Mouse (Mus musculus): ENCODE measurements around the gene Rmnd1. TPM values are rescaled to one million over a fixed set of nuclear protein-coding genes. Genes with fewer than 3 reads are reported as not detected.

Gene Rmnd1
- total RNA-seq, 2 experiments from 2014 or later = 27.6 to 28.1 TPM

GRCm38 (mm10) chr10:4357435-4357834 is 74.8 kb downstream of the Rmnd1 start:
- intact Hi-C loops (cut with DNase I; ENCODE audit: low total_unique reads) = no loop called here
- DNase-seq = no peak

- no peak for DNase-seq
- intact Hi-C loops (cut with DNase I; ENCODE audit: low total_unique reads) = no loop called here
These were observed 75.5 kb downstream of the Rmnd1 start for GRCm38 (mm10) chr10:4356640-4357039.

GRCm38 (mm10) chr10:4355882-4356451 is 76.2 kb downstream of the Rmnd1 start:
- DNase-seq = no peak
- intact Hi-C loops (cut with DNase I; ENCODE audit: low total_unique reads) = no loop called here

GRCm38 (mm10) chr10:4354371-4355260 is 77.6 kb downstream of the Rmnd1 start:
- intact Hi-C loops (cut with DNase I; ENCODE audit: low total_unique reads) = no loop called here
- DNase-seq = peak; percentile 34

Other genes starting within 250 kb of the Rmnd1 start
- gene Akap12, start 166.0 kb downstream of the Rmnd1 start, total RNA-seq (2021) = 10 to 100 TPM; 15.4 to 26.5 TPM
- gene Zbtb2, start 44.3 kb downstream of the Rmnd1 start, total RNA-seq (2021) = 1 to 10 TPM; 4.2 to 4.5 TPM
- 1 to 10 TPM; 9.4 TPM for gene Armt1, start 79 bp upstream of the Rmnd1 start, total RNA-seq (2021)
- under 1 TPM; 0.44 to 0.47 TPM for gene Ccdc170, start 50.1 kb upstream of the Rmnd1 start, total RNA-seq (2021)
- 10 to 100 TPM; 20.8 to 26.0 TPM for gene Esr1, start 179.2 kb upstream of the Rmnd1 start, total RNA-seq (2021)